Mouse (Mus musculus) left cerebral cortex, postnatal 36 days (tissue): ENCODE measurements at regions not wholly inside any gene's neighbourhood (a gene's known extent, or its start where the extent isn't known, plus 50 kb on each side); places are given as distances from the start of the nearest gene placed in this dataset.

ENCODE experiments used
- DNase-seq, 2 experiments: peaks; one replicate each; pipeline ENCODE4 v3.0.0; 2021 to 2022; ENCODE audit warnings: low spot score in 2 of 2, mixed read lengths in 1 of 2
- intact Hi-C: fragments of 180-260 bp; cut with DNase I; formaldehyde crosslinking; loops from one replicate; pipeline ENCODE4 v1.15.1; 2025

DNA sequence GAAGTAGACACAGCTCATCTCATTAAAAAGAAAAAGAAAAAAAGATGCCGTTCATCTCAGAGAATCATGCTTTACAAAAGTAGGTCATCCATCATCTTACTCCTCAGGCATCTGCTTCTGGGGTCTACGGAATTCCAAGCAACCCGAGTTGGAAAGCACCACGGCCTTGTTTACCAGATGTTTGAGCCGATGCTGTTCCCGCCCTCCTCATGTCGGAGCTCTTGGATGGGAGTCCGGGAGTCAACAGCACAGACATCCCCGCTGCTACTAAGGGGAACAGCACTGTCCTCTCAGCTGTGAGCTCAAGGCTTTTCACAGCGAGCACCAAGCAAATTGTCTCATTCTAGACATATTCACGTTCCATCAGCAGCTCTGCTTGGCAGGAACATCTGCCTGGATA lies 352.9 kb upstream of the Tbx3 start:
- intact Hi-C loops: no loop called here
- DNase-seq: no peak

DNA sequence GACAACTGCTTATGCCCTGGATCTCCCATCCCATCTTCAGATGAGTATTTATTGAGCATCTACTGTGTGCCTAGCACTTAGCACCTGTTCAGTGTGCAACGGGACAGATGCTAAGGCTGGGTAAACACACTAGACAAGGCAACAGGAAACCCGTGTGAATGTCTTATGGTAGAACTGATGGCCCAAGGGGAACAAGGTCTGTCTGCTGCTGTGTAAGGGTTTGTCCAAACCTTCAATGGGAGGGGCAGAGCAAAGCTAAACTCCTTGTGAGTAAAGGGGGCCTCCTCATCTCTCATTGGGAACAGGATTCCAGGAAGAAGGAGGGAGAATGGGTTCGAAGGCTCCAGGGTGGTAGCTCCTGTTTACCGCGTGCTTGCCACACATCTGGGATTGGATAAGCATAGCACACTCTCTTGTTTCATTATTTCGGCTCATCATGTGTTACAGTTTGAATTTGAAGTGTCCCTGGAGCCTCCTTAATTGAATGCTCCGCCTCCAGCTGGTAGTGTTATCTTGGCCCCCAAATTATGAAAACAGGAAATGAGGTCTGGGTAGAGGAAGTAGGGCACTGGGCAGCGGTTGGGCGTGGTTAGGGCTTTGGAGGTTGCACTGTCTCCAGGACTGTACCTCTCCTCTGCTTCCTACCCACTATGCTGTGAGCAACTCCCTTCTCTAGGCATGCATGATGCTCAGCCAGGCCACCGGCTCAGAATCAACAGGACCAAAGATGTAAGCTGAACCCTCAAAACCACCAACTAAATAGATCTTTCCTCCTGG lies 348.9 kb upstream of the Tbx3 start:
- DNase-seq: no peak
- intact Hi-C loops: no loop called here

DNA sequence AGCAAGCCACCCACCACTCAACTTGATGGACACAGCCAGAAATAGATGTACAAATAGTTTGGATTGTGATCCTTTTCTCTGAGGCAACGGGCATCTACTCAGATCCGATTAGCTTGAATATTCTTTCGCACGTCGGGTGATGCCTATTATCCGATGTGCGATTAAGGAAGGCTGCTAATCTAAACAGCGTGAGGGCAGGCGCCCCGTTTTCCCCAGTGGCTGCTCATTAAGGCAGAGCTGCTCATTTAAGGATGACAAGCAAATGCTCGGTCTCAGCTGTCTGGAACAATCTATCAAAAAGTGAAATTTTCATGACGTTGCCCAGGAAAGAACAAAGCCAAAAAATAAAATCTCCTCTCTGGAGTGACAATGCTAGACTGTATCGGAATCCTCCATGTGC lies 348.1 kb upstream of the Tbx3 start:
- DNase-seq: no peak
- intact Hi-C loops: no loop called here

DNA sequence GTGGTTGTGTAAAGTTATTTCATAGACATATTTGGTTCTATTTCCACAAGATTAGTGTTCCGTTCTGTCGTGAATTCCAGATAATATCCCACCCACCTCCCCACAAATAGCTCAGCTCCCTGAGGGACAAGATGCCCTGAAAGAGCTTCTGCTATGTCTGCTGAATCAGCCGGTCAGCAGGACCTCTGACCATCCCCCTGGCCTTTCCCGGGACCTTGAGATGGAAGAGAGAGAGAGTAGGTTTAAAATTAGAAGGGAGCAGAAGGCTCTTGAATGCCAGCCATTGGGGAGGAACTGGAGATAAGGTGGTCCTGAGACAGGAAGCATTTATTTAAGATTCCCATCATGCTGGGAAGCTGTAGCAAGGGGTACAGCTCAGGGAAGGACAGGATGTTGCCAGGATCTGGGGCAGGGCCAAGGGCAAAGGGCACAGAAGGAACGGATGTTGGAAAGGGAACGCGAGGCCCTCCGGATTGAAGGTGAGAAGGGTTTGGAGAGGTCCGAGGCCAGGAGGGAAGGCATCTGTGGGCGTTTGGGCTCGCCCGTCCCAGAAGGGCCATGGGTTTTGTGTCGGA lies 344.7 kb upstream of the Tbx3 start:
- no peak for DNase-seq
- intact Hi-C loops: no loop called here

DNA sequence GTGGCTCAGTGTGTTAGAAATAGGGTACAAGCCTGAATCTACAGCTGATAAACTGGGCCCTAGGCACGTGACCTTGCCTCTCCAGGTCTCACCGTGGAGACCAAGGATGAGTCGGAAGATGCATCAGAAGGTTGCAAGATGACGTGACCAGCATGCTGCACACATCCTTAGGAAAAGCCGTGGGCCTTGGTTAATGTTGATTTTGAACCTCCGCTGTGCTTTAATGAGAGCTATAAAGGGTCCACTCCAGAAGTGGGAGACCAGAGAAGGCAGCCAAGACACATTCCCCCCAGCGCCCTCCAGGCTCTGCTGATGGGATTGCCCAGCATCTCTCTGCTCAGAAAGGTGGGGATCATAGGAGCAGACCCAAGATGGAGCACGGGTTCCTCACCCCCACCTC lies 343.6 kb upstream of the Tbx3 start:
- intact Hi-C loops: no loop called here
- no peak for DNase-seq

DNA sequence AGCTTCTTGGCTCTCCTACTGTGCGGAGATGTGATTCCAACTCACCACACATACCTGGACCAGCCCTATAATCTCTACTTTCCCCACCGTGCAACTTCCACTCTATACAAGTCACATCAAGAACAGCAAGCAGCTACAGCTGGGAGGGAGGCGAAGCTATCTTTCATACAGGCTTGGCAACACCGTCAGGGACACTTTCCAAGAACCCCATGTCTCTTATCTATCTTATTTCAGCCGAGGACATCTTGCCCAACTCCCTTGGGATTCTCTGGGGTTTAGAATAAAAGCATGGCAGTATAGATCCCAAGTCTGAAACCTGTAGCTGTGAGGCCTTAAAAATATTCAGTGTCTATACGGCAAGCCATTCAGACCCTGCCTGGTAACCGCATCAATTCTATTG lies 341.5 kb upstream of the Tbx3 start:
- intact Hi-C loops: no loop called here
- no peak for DNase-seq

DNA sequence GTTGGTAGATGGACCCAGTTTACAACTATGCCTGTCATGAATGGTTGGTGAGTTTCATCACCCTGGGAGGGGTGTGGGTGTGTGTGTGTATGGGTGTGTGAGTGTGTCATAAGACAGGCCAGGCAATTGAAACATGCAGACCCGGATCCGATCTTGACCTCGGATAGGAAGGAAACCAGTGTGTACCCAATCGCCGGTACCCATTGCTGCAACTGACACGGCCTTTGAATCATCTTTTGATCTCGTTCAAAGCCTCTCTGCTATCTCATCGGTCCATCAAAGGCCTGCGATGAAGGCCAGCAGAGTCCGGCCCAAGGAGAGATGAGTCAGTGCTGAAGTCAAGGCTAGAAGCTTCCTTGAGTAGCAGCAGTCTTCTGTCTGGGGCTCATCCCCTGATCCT lies 341.1 kb upstream of the Tbx3 start:
- intact Hi-C loops: no loop called here
- DNase-seq: no peak

DNA sequence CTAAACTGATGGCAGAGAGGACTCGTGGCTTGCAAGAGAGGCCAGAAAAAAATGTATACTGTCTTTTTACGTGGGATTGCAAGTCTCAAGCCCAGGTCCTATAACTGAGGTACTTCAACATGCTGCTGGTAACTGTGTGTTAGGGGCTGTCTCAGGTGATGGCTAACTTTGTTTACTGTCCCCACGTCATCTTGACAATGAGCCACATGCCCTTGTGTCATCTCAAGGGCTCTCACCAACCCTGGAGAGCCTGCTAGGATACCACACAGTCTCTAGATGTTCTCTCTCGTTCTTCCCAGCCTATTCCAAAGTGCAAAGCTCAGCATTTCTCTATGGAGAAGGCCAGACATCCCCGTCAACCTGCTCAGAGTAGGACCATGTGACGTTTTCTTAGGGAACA lies 340.6 kb upstream of the Tbx3 start:
- DNase-seq: no peak
- intact Hi-C loops: no loop called here

DNA sequence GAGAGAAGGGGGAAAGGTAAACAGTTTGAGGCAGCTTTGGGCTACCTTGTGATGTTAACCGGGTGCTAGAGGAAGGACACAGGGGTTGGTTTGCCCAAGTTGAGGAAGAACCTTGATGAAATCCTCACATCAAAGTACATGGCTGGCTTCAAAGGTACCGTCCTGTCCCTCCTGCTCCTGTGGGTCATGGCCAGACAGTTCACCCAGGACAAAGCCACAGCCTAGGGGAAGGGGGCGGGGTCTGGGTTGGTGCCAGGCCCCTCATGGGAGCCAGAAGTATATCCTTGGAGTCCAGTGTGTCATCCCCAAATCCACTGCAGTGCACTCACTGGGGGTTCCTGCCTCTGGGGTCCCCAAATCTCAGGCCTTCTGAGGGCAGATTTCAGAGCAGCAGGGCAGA lies 339.0 kb upstream of the Tbx3 start:
- intact Hi-C loops: no loop called here
- DNase-seq: no peak

DNA sequence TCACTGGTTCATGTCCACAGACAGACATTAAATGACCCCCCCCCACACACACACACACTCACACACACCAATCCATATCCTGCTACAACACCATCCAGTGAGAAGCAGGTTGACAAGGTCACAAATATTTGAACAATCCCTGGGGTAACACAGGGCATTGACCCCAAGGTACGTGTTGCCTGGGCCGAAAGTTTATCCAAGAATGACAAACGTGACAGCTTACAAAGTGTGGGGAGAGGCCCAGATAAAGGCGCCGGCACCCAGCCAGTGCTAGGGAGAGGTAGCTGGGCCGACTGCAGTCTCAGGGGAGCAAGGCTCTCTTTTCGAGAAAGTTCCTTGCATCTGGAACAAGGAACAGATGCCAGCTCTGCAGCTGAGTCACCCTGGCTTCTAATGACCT lies 337.8 kb upstream of the Tbx3 start:
- DNase-seq: no peak
- intact Hi-C loops: no loop called here

DNA sequence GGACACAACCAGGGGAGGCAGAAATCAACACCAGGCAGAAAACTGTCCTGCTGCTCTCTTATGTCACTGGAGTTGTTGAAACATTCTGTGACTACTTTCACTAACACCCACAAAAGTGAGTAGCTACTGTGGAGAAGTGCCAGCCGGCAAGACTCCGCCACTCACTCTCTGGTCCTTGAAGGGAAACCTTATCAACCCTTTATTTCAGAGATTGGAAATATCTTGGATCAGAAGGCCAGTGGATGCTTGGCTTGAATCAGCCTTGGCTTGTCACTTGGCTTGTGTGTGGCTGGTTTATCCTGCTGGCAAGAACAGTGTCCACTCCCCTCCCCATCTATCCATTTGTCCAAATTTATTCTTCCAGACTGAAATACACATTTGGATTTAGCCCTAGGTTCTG lies 335.3 kb upstream of the Tbx3 start:
- intact Hi-C loops: no loop called here
- no peak for DNase-seq

DNA sequence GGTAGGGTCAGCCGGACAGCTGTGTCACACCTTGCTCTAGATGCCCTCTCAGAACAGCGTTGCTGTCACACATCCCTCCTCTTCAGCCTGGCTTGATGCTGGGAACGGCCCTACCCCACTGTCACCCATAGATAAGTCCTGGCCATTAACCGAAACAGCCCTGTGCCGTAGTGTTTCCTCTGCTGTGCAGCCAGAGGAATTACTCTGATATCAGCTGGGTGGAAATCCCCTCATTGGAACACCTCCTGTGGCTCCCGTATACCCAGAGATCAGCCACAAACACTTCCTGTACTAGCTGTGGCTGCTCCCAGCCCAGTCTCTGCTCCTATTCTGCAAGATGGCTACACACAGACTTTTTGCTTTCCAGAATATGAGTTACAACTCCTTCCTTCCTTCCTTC lies 334.5 kb upstream of the Tbx3 start:
- intact Hi-C loops: no loop called here

DNA sequence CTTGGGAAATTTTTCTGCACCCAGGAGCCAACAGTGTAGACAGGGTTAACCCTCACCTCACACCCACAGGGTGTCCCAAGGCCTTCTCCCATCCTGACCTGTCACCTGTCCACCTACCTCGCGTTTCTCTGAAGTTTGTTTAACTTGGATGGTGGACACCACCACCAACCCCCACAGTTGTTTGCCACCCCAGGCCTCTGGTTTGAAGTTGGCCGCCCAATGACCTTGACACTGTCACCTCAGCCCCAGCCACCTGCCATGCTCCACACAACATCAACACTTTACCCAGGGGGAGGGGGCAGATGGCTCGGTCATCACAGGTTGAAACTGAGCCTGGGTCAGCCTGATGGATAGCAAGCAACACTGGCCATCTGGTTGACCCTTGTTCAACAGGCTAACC lies 332.7 kb upstream of the Tbx3 start:
- intact Hi-C loops: no loop called here
- no peak for DNase-seq

More for the DNA sequence above, 334.5 kb upstream of the Tbx3 start:
- DNase-seq: no peak

DNA sequence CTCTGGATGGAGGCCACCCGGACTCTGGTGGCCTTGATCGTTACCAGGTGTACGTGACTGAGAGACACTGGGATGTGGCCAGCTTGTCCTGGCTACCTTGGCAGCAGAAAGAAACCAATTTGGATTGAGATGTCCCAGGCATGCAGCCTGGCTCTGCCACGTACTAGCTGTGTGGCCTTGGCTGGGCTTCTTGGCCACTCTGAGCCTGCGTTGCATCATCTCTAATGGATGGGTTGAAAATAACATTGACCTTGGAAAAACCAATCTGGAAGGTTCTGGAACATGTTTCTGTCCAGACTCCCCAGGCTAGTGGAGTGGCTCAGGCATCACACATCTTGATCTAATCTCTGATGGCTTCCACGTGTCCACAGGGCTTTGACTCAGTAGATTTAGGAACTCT lies 331.8 kb upstream of the Tbx3 start:
- no peak for DNase-seq
- intact Hi-C loops: no loop called here

DNA sequence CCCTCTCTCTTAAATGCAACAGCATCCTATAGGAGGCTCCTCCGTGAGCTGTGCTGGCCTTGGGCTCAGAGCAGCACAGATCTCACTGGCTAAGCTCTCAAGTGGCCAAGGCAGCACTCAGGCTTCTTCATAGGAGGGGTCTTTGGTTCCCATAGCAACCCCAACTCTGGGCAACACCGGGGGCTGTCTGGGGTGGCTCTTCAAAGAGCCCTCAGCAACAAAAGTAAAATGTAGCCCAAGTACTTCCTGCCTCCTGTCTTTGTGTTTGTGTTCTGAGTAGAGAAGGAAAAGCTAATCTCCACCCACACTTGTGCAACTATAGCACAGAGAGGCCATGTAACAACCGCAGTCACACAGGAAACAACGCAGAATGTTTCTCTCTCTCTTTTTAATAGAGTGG lies 322.2 kb upstream of the Tbx3 start:
- no peak for DNase-seq
- intact Hi-C loops: no loop called here

DNA sequence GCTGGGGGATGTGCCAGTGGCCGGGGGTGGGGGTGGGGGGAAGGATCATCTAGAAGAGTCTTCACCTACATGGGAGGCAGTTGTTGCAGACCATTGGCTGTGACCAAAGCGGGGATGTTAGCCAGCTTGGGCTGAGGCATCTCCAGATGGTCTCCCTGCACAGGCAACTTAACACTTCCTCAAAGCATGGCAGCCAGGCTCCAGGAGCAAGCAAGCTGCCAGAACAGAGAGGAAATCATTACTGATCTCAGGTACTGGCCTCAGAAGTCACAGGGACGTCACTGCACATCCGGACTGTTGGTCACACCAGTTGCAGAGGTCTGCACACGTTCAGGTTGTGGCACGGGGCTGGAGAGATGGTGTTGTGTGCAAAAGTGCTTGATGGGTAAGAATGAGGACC lies 321.1 kb upstream of the Tbx3 start:
- intact Hi-C loops: no loop called here

DNA sequence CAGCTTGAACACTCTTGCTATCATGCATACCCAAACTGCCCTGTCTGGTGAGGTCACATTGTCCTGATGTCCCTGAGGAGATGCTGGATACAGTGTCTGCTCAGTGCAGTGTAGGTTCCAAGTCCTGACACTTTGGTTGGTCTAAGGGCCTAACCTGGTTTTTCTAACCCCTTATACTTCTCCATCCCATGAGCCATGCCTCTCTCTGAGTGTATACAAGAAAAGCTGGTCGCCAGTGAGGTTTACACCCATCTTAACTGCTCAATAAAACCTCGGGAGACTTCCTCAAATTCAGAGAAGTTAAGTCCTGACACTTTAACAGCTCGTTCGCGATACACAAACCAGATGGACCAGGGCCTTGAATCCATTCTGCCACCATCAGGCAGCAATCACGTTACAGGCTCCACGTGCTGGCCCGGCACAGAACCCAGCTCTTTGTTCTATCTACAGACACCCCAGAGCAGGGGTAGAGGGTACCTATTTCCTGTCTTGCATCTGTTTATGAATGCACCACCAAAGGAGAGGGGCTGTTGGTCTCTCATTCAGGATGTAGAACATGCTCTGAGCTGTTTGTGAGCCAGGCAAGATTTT lies 320.0 kb upstream of the Tbx3 start:
- DNase-seq: no peak
- intact Hi-C loops: no loop called here

More for the DNA sequence above, 321.1 kb upstream of the Tbx3 start:
- DNase-seq: no peak

DNA sequence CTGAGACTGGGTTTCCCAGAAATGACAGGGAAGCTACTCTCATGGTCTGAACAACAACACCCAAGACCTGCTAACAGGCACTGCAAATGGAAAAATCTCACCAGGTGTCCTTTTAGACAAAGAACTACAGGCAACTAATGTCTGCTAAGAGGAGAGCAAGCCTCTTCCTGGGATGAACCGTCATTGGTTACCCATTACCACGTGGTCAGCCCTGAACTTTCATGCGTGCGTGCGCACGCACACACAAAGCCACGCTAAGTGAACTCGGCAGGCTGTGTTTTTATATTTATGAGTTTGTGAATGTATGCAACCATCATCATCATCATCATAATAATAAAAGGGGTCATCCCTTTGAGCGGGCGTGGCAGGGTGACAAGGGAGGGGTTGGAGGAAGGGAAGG lies 315.0 kb upstream of the Tbx3 start:
- intact Hi-C loops: no loop called here
- DNase-seq: no peak

DNA sequence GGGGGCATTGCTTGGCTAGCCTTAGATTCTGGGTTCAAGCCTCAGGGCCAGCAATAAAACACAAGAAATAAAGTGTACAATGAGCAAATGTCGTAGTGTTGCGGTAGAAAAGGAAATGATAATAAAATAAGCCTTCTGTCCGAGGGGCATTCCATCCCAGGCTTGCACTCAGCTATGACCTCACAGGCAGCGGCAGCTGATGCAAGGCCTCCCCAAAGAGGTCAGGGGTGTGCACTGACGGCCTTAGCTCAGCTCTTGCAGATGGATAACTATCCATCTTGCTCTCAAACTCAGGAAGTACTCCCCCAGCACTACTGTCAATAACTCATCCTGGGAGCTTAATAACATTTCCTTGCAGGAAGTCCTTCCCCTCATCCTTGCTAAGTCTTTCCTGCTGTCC lies 314.4 kb upstream of the Tbx3 start:
- intact Hi-C loops: no loop called here
- no peak for DNase-seq

DNA sequence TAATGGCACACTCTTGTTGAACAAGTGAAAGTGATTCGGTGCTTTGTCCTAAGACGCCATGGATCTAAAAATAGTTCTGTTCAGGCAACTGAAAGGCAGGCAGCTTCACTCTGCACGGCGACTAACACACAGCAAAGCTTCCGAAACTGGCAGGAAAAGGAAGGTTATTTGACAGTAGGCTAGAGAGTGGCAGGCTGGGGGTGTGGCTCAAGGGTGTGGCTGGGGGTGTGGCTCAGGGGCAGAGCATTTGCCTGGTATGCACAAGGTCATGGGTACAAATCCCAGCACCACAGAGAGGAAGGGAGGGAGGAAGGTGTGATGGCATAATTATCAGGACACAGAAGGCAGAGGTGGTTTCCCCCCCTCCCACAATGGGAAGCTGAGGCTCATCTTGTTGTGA lies 310.8 kb upstream of the Tbx3 start:
- DNase-seq: no peak

DNA sequence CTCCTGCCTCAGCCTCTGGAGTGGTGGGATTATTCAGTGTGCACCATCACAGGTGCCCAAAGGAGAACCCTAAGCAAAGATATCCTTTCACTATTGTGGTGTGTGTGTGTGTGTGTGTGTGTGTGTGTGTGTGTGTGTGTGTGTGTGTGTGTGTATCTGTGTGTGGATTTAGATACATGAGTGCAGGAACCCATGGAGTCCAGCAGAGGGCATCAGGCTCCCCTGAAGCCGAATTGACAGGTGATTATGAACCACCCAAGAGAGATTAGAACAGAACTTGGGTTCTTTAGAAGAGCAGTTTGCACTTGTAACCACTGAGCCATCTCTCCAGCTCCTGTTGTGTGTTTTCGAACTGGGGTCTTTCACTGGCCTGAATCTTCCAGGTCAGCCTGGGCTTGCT lies 310.1 kb upstream of the Tbx3 start:
- no peak for DNase-seq
- intact Hi-C loops: no loop called here

More for the DNA sequence above, 310.8 kb upstream of the Tbx3 start:
- intact Hi-C loops: no loop called here
